Mouse (Mus musculus) spleen, embryonic (tissue): ENCODE data around the gene Fuca1.

Experiments
- CTCF ChIA-PET: fragments of 350-600 bp; sonication (Branson Sonifier 250); formaldehyde crosslinking; loops from one replicate; lab custom pipeline; 2022; lab: Charles Lee

Gene Fuca1

DNA sequence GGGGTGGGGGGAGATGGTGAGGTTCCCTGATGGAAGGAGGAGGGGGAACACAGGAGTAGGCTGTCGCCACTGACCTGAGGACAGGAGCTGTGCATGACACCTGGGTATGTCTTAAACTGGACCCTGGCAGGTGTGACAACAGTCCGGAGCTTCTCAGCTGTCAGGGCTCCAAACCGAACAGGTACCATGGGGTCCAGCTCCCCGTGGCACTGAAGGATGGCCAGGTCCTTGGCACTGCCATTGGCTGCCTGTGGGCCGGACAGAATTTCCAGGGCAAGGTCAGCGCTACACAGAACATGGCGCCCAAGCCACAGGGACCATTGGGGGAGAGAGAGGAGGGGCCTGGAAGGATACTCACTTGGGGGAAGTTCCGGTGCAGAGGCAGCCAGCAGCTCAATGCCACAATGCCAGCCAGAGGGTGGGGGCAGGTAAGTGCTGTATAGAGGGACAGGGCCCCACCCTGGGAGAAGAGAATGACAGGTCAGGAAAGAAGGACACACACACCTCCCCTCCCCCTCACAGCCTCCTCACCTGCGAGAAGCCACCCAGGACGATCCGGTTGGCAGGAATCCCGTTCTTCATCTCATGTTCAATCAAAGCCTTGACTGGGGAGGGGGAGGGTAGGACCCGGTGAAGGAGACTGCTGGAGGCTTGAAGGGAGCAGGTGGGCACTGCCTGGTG is 48.7 kb downstream of the Fuca1 start:
- CTCF ChIA-PET = interaction anchor here (0.7 kb wide), 1 partner anchor 194 kb away, joined by 3 read pairs; no protein-coding TSS in a partner anchor

- CTCF ChIA-PET = no interaction called here
Measured at GRCm38 (mm10) chr4:135970585-135970984, 50.0 kb downstream of the Fuca1 start.

- CTCF ChIA-PET = no interaction called here
Measured at GRCm38 (mm10) chr4:135971805-135972555, 51.4 kb downstream of the Fuca1 start.

DNA sequence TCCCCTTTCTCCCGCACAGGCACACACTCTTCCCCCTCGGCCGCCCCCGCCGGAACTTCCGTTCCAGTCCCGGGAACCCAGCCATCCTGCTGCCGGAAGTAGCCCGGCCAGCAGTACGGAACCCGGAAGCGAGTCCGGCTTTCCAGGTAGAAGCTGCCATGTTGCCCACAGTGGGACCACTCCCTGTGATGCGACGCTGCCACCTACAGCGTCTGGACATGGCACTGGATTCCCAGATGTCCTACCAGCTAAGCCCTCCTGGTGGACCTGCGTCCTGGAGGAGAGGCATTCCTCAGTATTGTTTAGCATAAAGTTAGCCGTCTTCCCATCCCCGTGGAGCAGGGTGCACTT is 52.0 kb downstream of the Fuca1 start, which contains the start of gene Lypla2:
Gene Lypla2 (minus strand): TSS at position 71 of the 351 bp plus-strand sequence.
- CTCF ChIA-PET = interaction anchor here (1.4 kb wide), 1 partner anchor 52 kb away, joined by 3 read pairs; the partner anchor contains the start of gene Fuca1

- CTCF ChIA-PET = interaction anchor here (0.9 to 1.4 kb wide), 2 partner anchors 11 to 52 kb away, joined by 3 read pairs; partner anchors contain the start of gene Fuca1
Measured at GRCm38 (mm10) chr4:135972911-135973811, 52.6 kb downstream of the Fuca1 start.

DNA sequence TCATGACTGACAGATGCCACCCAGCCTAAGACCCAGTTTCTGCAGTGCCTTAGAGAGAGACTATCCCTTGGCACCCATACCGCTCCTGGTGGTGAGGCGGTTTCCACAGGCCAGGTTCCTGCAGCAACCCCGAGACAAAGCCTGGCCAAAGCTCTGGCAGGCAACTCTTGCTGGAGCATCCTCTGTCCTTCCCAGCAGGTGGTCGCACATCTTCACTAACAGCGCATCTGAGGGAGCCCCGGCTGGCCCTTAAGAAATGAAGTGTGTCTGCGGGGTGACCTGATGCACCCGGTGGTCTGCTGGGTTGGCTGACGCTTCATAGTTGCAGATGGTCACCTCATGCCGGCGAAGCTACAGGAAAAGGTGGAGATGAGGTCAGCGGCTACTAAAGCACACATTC is 55.6 kb downstream of the Fuca1 start:
- CTCF ChIA-PET = interaction anchor here (0.7 kb wide), 1 partner anchor 64 kb away, joined by 4 read pairs; no protein-coding TSS in a partner anchor

GRCm38 (mm10) chr4:135980223-135980622 is 59.7 kb downstream of the Fuca1 start:
- CTCF ChIA-PET = interaction anchor here (0.6 kb wide), 1 partner anchor 169 kb away, joined by 5 read pairs; no protein-coding TSS in a partner anchor

DNA sequence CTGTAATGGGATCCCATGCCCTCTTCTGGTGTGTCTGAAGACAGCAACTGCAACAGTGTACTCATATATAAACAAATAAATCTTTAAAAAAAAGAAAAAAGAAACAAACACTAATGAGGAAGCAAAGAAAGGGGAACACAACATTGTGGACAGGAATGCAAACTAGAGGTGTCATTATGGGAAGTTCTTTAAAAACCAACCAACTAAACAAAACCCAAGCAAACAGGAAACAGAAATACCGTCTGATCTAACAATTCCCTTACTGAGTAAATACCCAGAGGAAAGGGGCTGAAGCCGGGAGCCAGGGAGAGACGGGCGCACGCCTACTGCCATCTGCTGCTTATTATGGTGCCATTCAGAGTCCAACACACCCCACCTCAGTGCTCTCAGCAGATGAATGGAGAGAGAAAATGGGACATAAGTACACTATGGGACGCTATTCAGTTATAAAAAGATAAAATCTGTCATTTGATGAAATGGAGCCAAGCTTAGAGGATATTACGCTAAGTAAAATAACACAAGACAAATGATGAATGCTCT is 61.1 kb downstream of the Fuca1 start:
- CTCF ChIA-PET = interaction anchor here (1.0 kb wide), 1 partner anchor 34 kb away, joined by 3 read pairs; no protein-coding TSS in a partner anchor

DNA sequence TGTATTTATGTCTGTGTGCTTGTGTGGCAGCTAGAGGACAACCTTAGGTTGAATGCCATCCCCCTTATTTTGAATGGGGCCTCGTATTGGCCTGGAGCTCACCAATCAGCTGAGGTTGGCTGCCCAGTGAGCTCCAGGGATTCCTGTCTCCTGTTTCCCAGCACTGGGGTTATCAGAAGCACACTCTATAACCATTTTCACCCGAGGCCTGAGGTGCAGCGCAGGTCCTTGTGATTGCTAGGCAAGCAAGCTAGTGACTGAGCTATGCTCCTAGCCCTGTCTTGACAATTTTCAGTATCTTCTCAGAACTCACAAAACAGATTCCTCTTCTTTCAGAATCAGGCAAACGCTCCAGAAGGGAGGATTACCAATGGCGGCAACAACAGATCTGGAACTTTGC is 64.0 kb downstream of the Fuca1 start:
- CTCF ChIA-PET = interaction anchor here (1.0 kb wide), 1 partner anchor 11 kb away, joined by 3 read pairs; no protein-coding TSS in a partner anchor

DNA sequence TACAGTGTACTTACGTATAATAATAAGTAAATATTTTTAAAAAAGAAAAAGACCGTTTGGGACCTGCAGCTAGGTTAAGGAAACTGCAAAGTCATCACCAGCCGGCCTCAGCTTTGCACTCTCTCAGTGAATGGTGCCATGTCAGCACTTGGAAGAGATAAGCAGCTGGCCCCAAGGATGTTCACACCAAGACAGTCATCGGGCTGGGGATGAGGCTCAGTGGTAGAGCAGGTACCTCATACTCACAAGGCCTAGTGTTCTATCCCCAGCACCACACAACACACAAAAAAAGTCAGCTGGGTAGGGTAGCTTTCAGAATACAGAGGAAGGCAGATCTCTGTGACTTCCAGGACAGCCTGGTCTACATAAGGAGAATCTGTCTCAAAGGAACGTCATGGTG is 64.7 kb downstream of the Fuca1 start:
- CTCF ChIA-PET = no interaction called here

- CTCF ChIA-PET = no interaction called here
Measured at GRCm38 (mm10) chr4:135985769-135986168, 65.2 kb downstream of the Fuca1 start.

GRCm38 (mm10) chr4:135986301-135986942 is 65.9 kb downstream of the Fuca1 start:
- CTCF ChIA-PET = no interaction called here

DNA sequence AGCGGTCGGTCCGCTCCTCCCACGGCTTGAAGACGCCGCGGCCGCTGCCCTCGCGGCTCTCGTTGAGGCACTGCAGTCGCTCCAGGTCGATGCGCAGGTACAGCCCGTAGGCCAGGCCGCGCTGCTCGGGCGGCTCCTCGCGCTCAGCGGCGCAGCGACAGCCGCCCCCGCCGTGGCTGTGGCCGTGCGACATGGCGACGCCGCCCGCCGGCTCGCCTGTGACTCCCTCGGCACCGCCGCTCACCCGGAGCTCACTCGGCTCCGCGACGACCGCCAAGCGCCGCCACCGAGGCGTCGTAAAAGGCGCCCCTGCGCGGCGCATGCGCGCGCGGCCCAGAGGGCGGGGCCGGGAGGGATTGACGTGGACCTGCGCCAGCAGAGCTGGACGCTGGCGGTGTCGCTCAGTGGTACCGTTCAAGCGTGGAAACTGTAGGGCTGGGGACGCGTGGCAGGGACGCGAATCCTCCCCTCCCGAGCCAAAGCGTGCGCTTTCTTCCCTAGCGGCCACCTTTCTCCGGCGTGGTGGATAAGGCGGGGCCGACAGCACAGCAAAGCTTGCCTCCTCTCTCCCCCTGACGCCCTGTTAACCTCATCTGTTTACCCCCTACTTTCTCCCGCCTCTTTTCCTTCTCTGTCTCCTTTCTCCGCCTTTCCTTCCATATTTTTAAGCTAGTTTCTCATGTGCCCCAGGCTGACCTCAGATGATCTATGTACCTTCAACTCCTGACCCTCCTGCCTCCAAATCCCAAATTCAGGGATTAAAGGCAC is 66.6 kb downstream of the Fuca1 start, which contains the start of gene Pithd1:
Gene Pithd1 (minus strand): TSS at position 322 of the 768 bp plus-strand sequence.
- CTCF ChIA-PET = interaction anchor here (0.7 kb wide), 2 partner anchors 21 to 831 kb away, joined by 3 read pairs; no protein-coding TSS in a partner anchor

GRCm38 (mm10) chr4:135987714-135988113 is 67.2 kb downstream of the Fuca1 start:
- CTCF ChIA-PET = interaction anchor here (0.6 to 0.7 kb wide), 4 partner anchors 21 to 832 kb away, joined by 3 to 7 read pairs (median 4); no protein-coding TSS in a partner anchor
